Mouse (Mus musculus) brain, embryonic 14.5 days (tissue): Measurements from ENCODE around the gene Nacc2.

Experiments used
- CTCF ChIP-seq: fragments of 200-500 bp; IDR thresholded peaks from 2 replicates; pipeline ENCODE4 v1.5.1; 2012; ENCODE audit warnings: inconsistent platforms, mild to moderate bottlenecking, moderate library complexity, borderline replicate concordance; ENCODE audit not compliant: insufficient read depth, insufficient read length; ENCODE audit errors: extremely low read depth
- POLR2A ChIP-seq: fragments of 200-500 bp; IDR thresholded peaks from 2 replicates; pipeline ENCODE4 v1.6.1; 2012; ENCODE audit warnings: mild to moderate bottlenecking, inconsistent platforms, borderline replicate concordance; ENCODE audit not compliant: poor library complexity, insufficient read depth, insufficient read length, severe bottlenecking; ENCODE audit errors: extremely low read depth

DNA sequence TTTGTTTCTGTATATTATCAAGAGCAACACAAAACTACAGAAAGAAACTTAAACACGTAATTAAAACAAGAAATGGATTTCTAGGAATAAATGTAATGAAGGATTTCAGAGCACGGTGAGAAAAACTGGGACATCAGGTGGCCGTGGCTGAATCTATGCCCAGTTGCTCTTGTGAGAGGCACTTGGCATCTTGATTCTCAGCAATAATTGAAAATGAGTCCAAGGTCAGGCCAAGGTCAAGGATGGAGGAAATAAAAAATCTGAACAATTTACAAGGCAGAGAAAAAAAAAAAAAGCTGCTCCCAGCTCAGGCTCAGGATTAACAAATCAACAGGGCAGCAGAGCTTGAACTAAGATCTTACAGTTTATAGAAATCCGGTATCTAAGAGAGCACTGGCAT is 46.0 kb downstream of the Nacc2 start:
- TF ChIP-seq POLR2A, result no peak
- TF ChIP-seq CTCF, result no peak
